Mouse (Mus musculus) embryonic fibroblast, embryonic 13.5 days (primary cell): ENCODE measurements around the gene Tfpi.

Experiments
- CTCF ChIP-seq: IDR thresholded peaks from 2 replicates; pipeline ENCODE4 v1.5.1; 2011; ENCODE audit warnings: mild to moderate bottlenecking, control low read depth, low read length, moderate library complexity, borderline replicate concordance; ENCODE audit not compliant: insufficient read depth
- POLR2A ChIP-seq: IDR thresholded peaks from 2 replicates; pipeline ENCODE4 v1.6.1; 2011; ENCODE audit warnings: low read depth, mild to moderate bottlenecking, control low read depth, low read length, moderate library complexity

DNA sequence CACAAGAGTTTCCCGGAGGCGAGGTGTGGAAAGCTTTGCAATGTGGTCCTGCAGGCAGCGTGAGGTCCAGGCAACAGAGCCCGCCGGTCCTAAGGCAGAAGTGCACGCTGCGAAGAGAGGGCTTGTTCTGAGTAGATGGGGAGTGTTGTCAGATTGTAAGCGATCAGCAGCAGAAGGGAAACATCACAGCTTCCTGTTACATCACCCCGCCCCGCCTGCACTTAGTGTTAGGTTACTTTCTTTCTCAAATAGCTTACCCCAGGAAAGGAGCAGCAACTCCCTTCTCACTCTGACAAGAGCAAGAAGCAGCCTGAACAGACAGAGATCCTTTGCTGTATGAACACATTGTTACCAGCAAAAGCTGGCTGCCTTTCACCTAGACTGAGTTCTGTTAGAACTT is 51.4 kb downstream of the Tfpi start, which contains the start of gene Calcrl:
- no peak for TF ChIP-seq CTCF
- TF ChIP-seq POLR2A, result peak; percentile 83
